Mouse (Mus musculus) MEL (cell line): Measurements from ENCODE around the gene Kifap3. TPM values are rescaled to one million over a fixed set of nuclear protein-coding genes. Genes with fewer than 3 reads are reported as not detected.

Experiments used
- DNase-seq: peaks from one replicate; pipeline ENCODE4 v3.0.0; 2011; ENCODE audit warnings: low read depth, low spot score
- H3K27ac ChIP-seq: 2 replicates; pipeline ENCODE4 v1.5.1; 2012; ENCODE audit warnings: low read depth, mild to moderate bottlenecking, control low read depth, low read length, moderate library complexity; ENCODE audit not compliant: control insufficient read depth
- H3K27me3 ChIP-seq, 2 experiments: fragments of 150-350 bp in 1 of 2; sonication (generic) in 1 of 2; 2 replicates each; pipeline ENCODE4 v1.6.1; 2012; ENCODE audit warnings: low read length in 2 of 2, mild to moderate bottlenecking in 2 of 2, improper control_type of control experiment in 1 of 2, moderate library complexity in 1 of 2; ENCODE audit not compliant: insufficient read depth in 2 of 2, control insufficient read depth in 1 of 2
- H3K36me3 ChIP-seq, 2 experiments: 2 replicates each; pipeline ENCODE4 v1.6.1; 2012 to 2014; ENCODE audit warnings: low read length in 2 of 2, improper control_type of control experiment in 1 of 2, inconsistent platforms in 1 of 2, mild to moderate bottlenecking in 1 of 2; ENCODE audit not compliant: insufficient read depth in 2 of 2, control insufficient read depth in 1 of 2
- H3K4me1 ChIP-seq, 2 experiments: fragments of 150-350 bp in 1 of 2; sonication (generic) in 1 of 2; 2 replicates each; pipeline ENCODE4 v1.6.1; 2012; ENCODE audit warnings: low read length in 2 of 2, improper control_type of control experiment in 1 of 2, mild to moderate bottlenecking in 1 of 2; ENCODE audit not compliant: insufficient read depth in 2 of 2, control insufficient read depth in 1 of 2
- H3K4me3 ChIP-seq, 2 experiments: fragments of 150-350 bp in 1 of 2; sonication (generic) in 1 of 2; 2 replicates each; pipeline ENCODE4 v1.5.1; 2012; ENCODE audit warnings: low read depth in 2 of 2, low read length in 2 of 2, mild to moderate bottlenecking in 2 of 2, moderate library complexity in 2 of 2, control low read depth in 1 of 2, improper control_type of control experiment in 1 of 2; ENCODE audit not compliant: control insufficient read depth in 1 of 2, insufficient read depth in 1 of 2
- H3K79me2 ChIP-seq: 2 replicates; pipeline ENCODE4 v1.6.1; 2012; ENCODE audit warnings: mild to moderate bottlenecking, low read length, moderate library complexity; ENCODE audit not compliant: control insufficient read depth, poor library complexity, insufficient read depth
- H3K9ac ChIP-seq: 2 replicates; pipeline ENCODE4 v1.6.1; 2012; ENCODE audit warnings: low read depth, mild to moderate bottlenecking, control low read depth, low read length, moderate library complexity; ENCODE audit not compliant: control insufficient read depth, poor library complexity, severe bottlenecking
- H3K9me3 ChIP-seq: fragments of 150-350 bp; sonication (generic); replicated peaks from 2 replicates; pipeline ENCODE4 v1.6.1; 2012; ENCODE audit warnings: mild to moderate bottlenecking, low read length, improper control_type of control experiment, moderate library complexity; ENCODE audit not compliant: insufficient read depth
- CTCF ChIP-seq, 3 experiments: IDR thresholded peaks in 2 of 3; conservative IDR thresholded peaks in 1 of 3; 2 replicates each; pipeline ENCODE4 v1.5.1; 2011 to 2012; ENCODE audit warnings: low read length in 3 of 3, low read depth in 2 of 3, mild to moderate bottlenecking in 2 of 3, improper control_type of control experiment in 1 of 3, inconsistent platforms in 1 of 3, mixed read lengths in 1 of 3, moderate library complexity in 1 of 3; ENCODE audit not compliant: control insufficient read depth in 1 of 3, insufficient read depth in 1 of 3, poor library complexity in 1 of 3, severe bottlenecking in 1 of 3
- E2F4 ChIP-seq: IDR thresholded peaks from 2 replicates; pipeline ENCODE4 v1.6.1; 2011; ENCODE audit warnings: low read depth, low read length, improper control_type of control experiment, borderline replicate concordance
- EP300 ChIP-seq, 2 experiments: IDR thresholded peaks; 2 replicates each; pipeline ENCODE4 v1.6.1; 2011; ENCODE audit warnings: improper control_type of control experiment in 2 of 2, low read length in 2 of 2, low read depth in 1 of 2, mild to moderate bottlenecking in 1 of 2
- GABPA ChIP-seq: IDR thresholded peaks from 2 replicates; pipeline ENCODE4 v1.6.1; 2012; ENCODE audit warnings: low read depth, mild to moderate bottlenecking, inconsistent platforms, low read length, improper control_type of control experiment, moderate library complexity
- JUND ChIP-seq: IDR thresholded peaks from 2 replicates; pipeline ENCODE4 v1.6.1; 2011; ENCODE audit warnings: low read depth, mild to moderate bottlenecking, improper control_type of control experiment, low read length
- MAX ChIP-seq: IDR thresholded peaks from 2 replicates; pipeline ENCODE4 v1.6.1; 2011; ENCODE audit warnings: low read length, improper control_type of control experiment
- MAZ ChIP-seq: IDR thresholded peaks from 2 replicates; pipeline ENCODE4 v1.6.1; 2012; ENCODE audit warnings: low read depth, mild to moderate bottlenecking, inconsistent platforms, low read length, improper control_type of control experiment
- MEF2A ChIP-seq: IDR thresholded peaks from 2 replicates; pipeline ENCODE4 v1.6.1; 2014; ENCODE audit warnings: low read depth, mild to moderate bottlenecking, inconsistent platforms, low read length, improper control_type of control experiment; ENCODE audit not compliant: poor library complexity, insufficient replicate concordance, severe bottlenecking; ENCODE audit errors: extremely low read depth
- MYC ChIP-seq: IDR thresholded peaks from 2 replicates; pipeline ENCODE4 v1.6.1; 2011; ENCODE audit warnings: low read depth, mild to moderate bottlenecking, low read length, improper control_type of control experiment, moderate library complexity
- NELFE ChIP-seq: IDR thresholded peaks from 2 replicates; pipeline ENCODE4 v1.6.1; 2011; ENCODE audit warnings: low read depth, low read length, improper control_type of control experiment
- NRF1 ChIP-seq: IDR thresholded peaks from 2 replicates; pipeline ENCODE4 v1.6.1; 2014; ENCODE audit warnings: low read depth, mild to moderate bottlenecking, inconsistent platforms, low read length, improper control_type of control experiment, moderate library complexity; ENCODE audit not compliant: poor library complexity, insufficient read depth, severe bottlenecking
- POLR2AphosphoS5 ChIP-seq: IDR thresholded peaks from 2 replicates; pipeline ENCODE4 v1.6.1; 2012; ENCODE audit warnings: low read depth, borderline replicate concordance, mild to moderate bottlenecking, inconsistent platforms, low read length, moderate library complexity, mixed read lengths
- RAD21 ChIP-seq: IDR thresholded peaks from 2 replicates; pipeline ENCODE4 v1.6.1; 2011; ENCODE audit warnings: mild to moderate bottlenecking, low read depth, low read length, improper control_type of control experiment
- RCOR1 ChIP-seq: IDR thresholded peaks from 2 replicates; pipeline ENCODE4 v1.6.1; 2012; ENCODE audit warnings: low read depth, mild to moderate bottlenecking, inconsistent platforms, low read length, improper control_type of control experiment
- SIN3A ChIP-seq: IDR thresholded peaks from 2 replicates; pipeline ENCODE4 v1.6.1; 2012; ENCODE audit warnings: low read length, improper control_type of control experiment, inconsistent platforms
- SMC3 ChIP-seq: IDR thresholded peaks from 2 replicates; pipeline ENCODE4 v1.6.1; 2011; ENCODE audit warnings: low read depth, low read length, improper control_type of control experiment
- USF2 ChIP-seq, 2 experiments: IDR thresholded peaks; 2 replicates each; pipeline ENCODE4 v1.6.1; 2011 to 2012; ENCODE audit warnings: improper control_type of control experiment in 2 of 2, low read length in 2 of 2, borderline replicate concordance in 1 of 2, inconsistent platforms in 1 of 2, low read depth in 1 of 2, mild to moderate bottlenecking in 1 of 2; ENCODE audit not compliant: insufficient read depth in 1 of 2
- ZC3H11A ChIP-seq: IDR thresholded peaks from 2 replicates; pipeline ENCODE4 v1.6.1; 2012; ENCODE audit warnings: low read depth, mild to moderate bottlenecking, inconsistent platforms, low read length, improper control_type of control experiment
- ZKSCAN1 ChIP-seq: IDR thresholded peaks from 2 replicates; pipeline ENCODE4 v1.6.1; 2012; ENCODE audit warnings: low read depth, mild to moderate bottlenecking, inconsistent platforms, low read length, improper control_type of control experiment, moderate library complexity
- ZMIZ1 ChIP-seq: IDR thresholded peaks from 2 replicates; pipeline ENCODE4 v1.6.1; 2012; ENCODE audit warnings: low read depth, mild to moderate bottlenecking, inconsistent platforms, low read length, improper control_type of control experiment, moderate library complexity
- ZNF384 ChIP-seq: IDR thresholded peaks from 2 replicates; pipeline ENCODE4 v1.6.1; 2012; ENCODE audit warnings: low read depth, mild to moderate bottlenecking, inconsistent platforms, low read length, improper control_type of control experiment
- polyA plus RNA-seq, 2 experiments: library from polyadenylated mRNA; stranded (reverse) in 1 of 2; unstranded in 1 of 2; fragments of >175 nt in 1 of 2; fragments of >200 nt in 1 of 2; gene quantifications; 2 replicates each; pipeline versions ENCODE4 v1.2.1 to v1.2.4; 2012; ENCODE audit warnings: low replicate concordance in 2 of 2, low read depth in 1 of 2; ENCODE audit not compliant: insufficient read length in 2 of 2, insufficient read depth in 1 of 2, missing spikeins in 1 of 2
- total RNA-seq: library from RNA; depleted of rRNA; stranded (reverse); fragments of 300-350 nt; gene quantifications from 2 replicates; pipeline ENCODE4 v1.2.3, GENCODE M21; 2012

Gene Kifap3
- total and polyA plus RNA-seq, 3 experiments, result 5.1 to 7.6 TPM; not detected in 1

DNA sequence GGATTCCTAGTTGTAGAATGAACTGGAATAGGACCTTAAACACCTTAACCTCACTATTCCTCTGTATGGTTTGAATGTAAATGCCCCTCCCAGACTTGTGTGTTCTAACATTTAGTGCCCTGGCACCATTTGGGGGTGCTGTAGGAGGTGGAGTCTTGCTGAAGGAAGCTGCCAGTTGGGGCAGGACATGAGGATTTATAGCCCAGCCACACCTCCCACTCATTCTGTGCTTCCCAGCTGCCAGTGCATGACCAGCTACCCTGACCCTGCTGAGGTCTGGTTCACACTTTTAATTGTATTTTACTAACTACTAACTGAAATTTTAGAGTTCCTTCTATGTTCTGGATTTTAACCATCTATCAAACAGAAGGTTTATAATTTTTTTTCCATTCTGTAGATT is 50.1 kb downstream of the Kifap3 start:
- Histone ChIP-seq H3K27ac (no peak overlapping the region), H3K9ac (no peak overlapping the region), H3K36me3 (peaks cover 0 to 5% of the 10 kb centered on the region in 2 experiments; a peak in 2 of 4 replicates), H3K27me3 (no peaks in the 10 kb centered on the region), H3K4me1 (peaks cover 0 to 2% of the 10 kb centered on the region in 2 experiments; a peak in 1 of 4 replicates), H3K9me3 (no peaks in the 10 kb centered on the region)
- DNase-seq, result no peak
- TF ChIP-seq GABPA, result no peak
- no peak for TF ChIP-seq USF2 (IDR thresholded peaks at IDR 0.05; ENCODE audit: borderline replicate concordance in 1 of 2, insufficient read depth in 1 of 2, low read depth in 1 of 2, low read length in 2 of 2)
- no peak for TF ChIP-seq RCOR1
- no peak for TF ChIP-seq NRF1
- TF ChIP-seq NELFE, result no peak
- no peak for TF ChIP-seq RAD21
- no peak for TF ChIP-seq SMC3
- TF ChIP-seq ZKSCAN1, result no peak
- no peak for TF ChIP-seq ZMIZ1
- no peak for TF ChIP-seq JUND
- TF ChIP-seq MAX, result no peak
- TF ChIP-seq E2F4, result no peak
- TF ChIP-seq EP300 (IDR thresholded peaks at IDR 0.05; ENCODE audit: low read depth in 1 of 2, low read length in 2 of 2), result no peak
- TF ChIP-seq MEF2A, result no peak
- no peak for TF ChIP-seq CTCF (IDR thresholded peaks at IDR 0.05 in 2 of 3, conservative IDR thresholded peaks at IDR 0.05 in 1 of 3; ENCODE audit: control insufficient read depth in 1 of 3, insufficient read depth in 1 of 3, low read depth in 2 of 3, low read length in 3 of 3, poor library complexity in 1 of 3, severe bottlenecking in 1 of 3)
- TF ChIP-seq SIN3A, result no peak
- TF ChIP-seq ZNF384, result no peak
- no peak for TF ChIP-seq POLR2AphosphoS5
- TF ChIP-seq MYC, result no peak
- TF ChIP-seq, all 39 proteins: peak for 0
- Histone ChIP-seq H3K79me2 (no peaks in the 10 kb centered on the region), H3K4me3 (no peak overlapping the region)

DNA sequence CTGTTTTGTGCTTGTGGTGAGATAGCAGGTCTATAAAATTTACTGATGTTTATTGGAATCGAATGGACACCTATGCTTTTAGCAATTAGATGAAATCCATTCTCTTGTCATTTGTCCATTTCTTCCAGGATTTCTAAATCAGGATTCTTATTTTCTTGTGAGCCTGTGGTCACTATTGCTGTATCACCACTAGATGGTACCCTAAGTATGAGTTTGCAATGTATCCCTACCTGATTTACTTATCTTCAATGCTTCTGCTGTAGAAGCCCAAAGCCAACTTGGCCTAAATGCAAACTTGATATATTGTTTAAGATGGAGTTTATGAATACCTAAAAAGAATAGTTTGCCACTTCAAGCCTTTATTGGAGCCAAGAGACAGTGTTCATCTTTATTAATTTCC is 54.7 kb downstream of the Kifap3 start:
- Histone ChIP-seq H3K27me3 (no peaks in the 10 kb centered on the region), H3K4me1 (peaks cover 0 to 18% of the 10 kb centered on the region in 2 experiments; a peak in 2 of 4 replicates), H3K79me2 (no peaks in the 10 kb centered on the region), H3K4me3 (no peak overlapping the region), H3K9me3 (no peaks in the 10 kb centered on the region), H3K9ac (no peak overlapping the region), H3K36me3 (peaks cover 0 to 16% of the 10 kb centered on the region in 2 experiments; a peak in 2 of 4 replicates), H3K27ac (no peak overlapping the region)
- peak in 2 of 3 experiments; percentile 42 to 76; a peak in 4 of 6 replicates for TF ChIP-seq CTCF (IDR thresholded peaks at IDR 0.05 in 2 of 3, conservative IDR thresholded peaks at IDR 0.05 in 1 of 3; ENCODE audit: control insufficient read depth in 1 of 3, insufficient read depth in 1 of 3, low read depth in 2 of 3, low read length in 3 of 3, poor library complexity in 1 of 3, severe bottlenecking in 1 of 3)
- TF ChIP-seq RAD21, result peak; percentile 82
- peak; percentile 77 for TF ChIP-seq SMC3
- no peak for TF ChIP-seq MAX
- TF ChIP-seq ZC3H11A, result peak; percentile 31
- no peak for TF ChIP-seq MAZ
- DNase-seq, result peak; percentile 38
